Mouse (Mus musculus): ENCODE measurements around the gene Zfp946.

Gene Zfp946

DNA sequence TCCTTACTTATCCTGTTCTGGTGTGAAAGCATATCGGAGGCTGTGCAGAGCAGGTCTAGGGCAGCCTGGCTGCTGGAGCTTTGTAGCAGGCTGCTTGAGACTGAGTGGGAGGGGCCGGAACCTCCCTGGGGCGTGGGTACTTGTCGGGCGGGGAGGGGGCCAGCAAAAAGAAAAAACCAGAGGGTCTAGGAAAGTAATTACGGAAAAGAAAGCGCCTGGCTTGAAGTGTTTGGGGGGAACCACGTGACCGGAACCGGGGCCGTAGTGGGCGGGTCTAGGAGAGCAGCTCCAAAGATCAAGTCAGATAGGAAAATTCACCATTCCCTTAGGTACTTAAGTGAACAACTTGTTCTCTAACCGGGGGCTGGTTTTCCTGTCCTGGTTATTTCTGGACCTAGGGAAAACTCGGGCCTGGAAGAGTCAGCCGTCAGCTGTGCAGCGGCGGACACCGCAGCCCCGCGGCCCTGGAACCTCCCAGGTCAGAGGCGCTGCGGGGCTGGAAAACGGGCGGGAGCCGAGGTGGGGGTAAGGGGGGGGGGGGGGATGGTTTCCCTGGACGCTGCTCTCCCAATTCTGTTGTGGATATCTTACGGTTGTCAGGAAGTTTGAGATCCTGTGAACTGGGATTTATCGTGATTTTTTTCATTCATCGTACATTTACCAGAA, at the start of gene Zfp946:
TSS of gene Zfp946 (plus strand) at position 271 of the 666 bp plus-strand sequence.
- peak; percentile 94 for DNase-seq

DNA sequence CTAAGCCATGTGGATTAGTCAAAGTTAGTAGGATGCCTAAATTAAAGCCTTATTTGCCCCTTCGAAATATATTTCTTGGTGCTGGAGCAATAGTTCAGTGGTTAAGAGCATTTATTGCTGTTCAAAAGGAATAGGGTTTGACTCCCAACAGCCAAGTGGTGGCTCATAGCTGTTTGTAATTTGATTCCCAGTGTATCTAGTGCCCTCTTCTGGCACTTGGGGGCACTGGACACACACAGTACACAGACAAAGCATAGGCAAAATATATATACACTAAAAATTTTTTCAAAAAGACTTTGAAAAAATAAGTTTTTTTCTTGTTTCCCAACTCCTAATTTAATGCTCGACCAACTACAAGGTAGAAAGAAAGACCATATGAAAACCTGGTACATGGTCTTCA, 13.3 kb upstream of the Zfp946 start:
- DNase-seq = peak; percentile 45

- peak; percentile 73 for DNase-seq
These were observed 6.5 kb upstream of the Zfp946 start for GRCm38 (mm10) chr17:22417510-22417909.

- DNase-seq = peak; percentile 50
These were observed 773 bp downstream of the Zfp946 start for GRCm38 (mm10) chr17:22424636-22425354.

- no peak for DNase-seq
These were observed 23.7 kb downstream of the Zfp946 start for GRCm38 (mm10) chr17:22447684-22448083.

DNA sequence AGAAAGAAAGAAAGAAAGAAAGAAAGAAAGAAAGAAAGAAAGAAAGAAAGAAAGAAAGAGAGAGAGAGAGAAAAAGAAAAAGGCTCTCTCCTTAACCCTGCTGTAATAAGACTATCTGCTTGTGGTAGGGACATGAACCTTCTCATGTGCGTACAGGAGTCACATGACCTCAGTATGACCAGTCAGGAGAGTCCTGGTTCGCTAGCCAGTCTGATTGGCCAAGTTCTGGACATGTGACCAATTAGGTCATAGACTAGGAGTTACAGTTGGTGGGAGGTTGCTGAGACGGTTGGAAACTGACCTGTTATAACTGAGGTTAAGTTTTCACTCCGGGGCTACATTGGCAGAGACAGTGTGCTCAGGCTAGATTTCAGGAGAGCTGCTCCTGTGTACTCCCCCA, 73.1 kb downstream of the Zfp946 start:
- DNase-seq = no peak

All from retina, postnatal 1 day (tissue).